Mouse (Mus musculus) forebrain, postnatal 0 days (tissue): ENCODE data around the gene Arpc1b. TPM values are rescaled to one million over a fixed set of nuclear protein-coding genes. Genes with fewer than 3 reads are reported as not detected.
A peak's percentile ranks its signal among the peaks of the same experiment; 100 is the strongest.

Source experiments
- ATAC-seq: fragments of 200-750 bp; cut with Nextera tagmentation; 2 replicates; pipeline ENCODE4 v1.8.0; 2017; ENCODE audit warnings: mild to moderate bottlenecking, moderate library complexity
- DNase-seq: peaks from one replicate; pipeline ENCODE4 v3.0.0-alpha.2; 2015
- H3K27ac ChIP-seq: fragments of 300-500 bp; sonication (generic); 2 replicates; pipeline ENCODE4 v1.5.1; 2014; ENCODE audit warnings: low read depth, mild to moderate bottlenecking, antibody characterized with exemption, low read length, moderate library complexity, mixed read lengths
- H3K27me3 ChIP-seq: fragments of 300-500 bp; sonication (generic); 2 replicates; pipeline ENCODE4 v1.6.1; 2014; ENCODE audit warnings: mild to moderate bottlenecking, low read length, mixed read lengths; ENCODE audit not compliant: insufficient read depth
- H3K36me3 ChIP-seq: fragments of 300-500 bp; sonication (generic); 2 replicates; pipeline ENCODE4 v1.6.1; 2014; ENCODE audit warnings: mild to moderate bottlenecking, moderate library complexity; ENCODE audit not compliant: insufficient read depth
- H3K4me1 ChIP-seq: fragments of 300-500 bp; sonication (generic); 2 replicates; pipeline ENCODE4 v1.6.1; 2014; ENCODE audit warnings: antibody characterized with exemption; ENCODE audit not compliant: insufficient read depth
- H3K4me2 ChIP-seq: fragments of 300-500 bp; sonication (generic); 2 replicates; pipeline ENCODE4 v1.6.1; 2014; ENCODE audit warnings: low read depth, mild to moderate bottlenecking, moderate library complexity
- H3K4me3 ChIP-seq: fragments of 300-500 bp; sonication (generic); 2 replicates; pipeline ENCODE4 v1.5.1; 2014; ENCODE audit warnings: low read depth, low read length, mixed read lengths
- H3K9ac ChIP-seq: fragments of 300-500 bp; sonication (generic); 2 replicates; pipeline ENCODE4 v1.6.1; 2014; ENCODE audit warnings: mild to moderate bottlenecking
- H3K9me3 ChIP-seq: fragments of 300-500 bp; sonication (generic); 2 replicates; pipeline ENCODE4 v1.6.1; 2016; ENCODE audit warnings: low read length
- CTCF ChIP-seq: sonication (generic); IDR thresholded peaks from 2 replicates; pipeline ENCODE4 v1.5.1; 2016; ENCODE audit warnings: antibody characterized with exemption, control low read depth, low read depth
- WGBS: fragments of 180-500 bp; shearing (Covaris S2); extraction: QIAGEN DNeasy Blood & Tissue Kit; methylation state at CpG from one replicate; pipeline ENCODE4 v1.1.7; 2014; 5-methylcytosine and 5-hydroxymethylcytosine counted together
- polyA plus RNA-seq: library from polyadenylated mRNA; unstranded; fragments of >200 nt; fragmentation: Nextera tagmentation; extraction: Ambion mirVana; gene quantifications from 2 replicates; pipeline ENCODE4 v1.2.1, GENCODE M21; 2015
- total RNA-seq: library from RNA; depleted of rRNA; stranded (reverse); fragments of >200 nt; gene quantifications from 2 replicates; pipeline ENCODE4 v1.2.3, GENCODE M21; 2014

The Arpc1b gene
- total and polyA plus RNA-seq, 2 experiments from 2014 or later: 34.2 to 59.9 TPM

DNA sequence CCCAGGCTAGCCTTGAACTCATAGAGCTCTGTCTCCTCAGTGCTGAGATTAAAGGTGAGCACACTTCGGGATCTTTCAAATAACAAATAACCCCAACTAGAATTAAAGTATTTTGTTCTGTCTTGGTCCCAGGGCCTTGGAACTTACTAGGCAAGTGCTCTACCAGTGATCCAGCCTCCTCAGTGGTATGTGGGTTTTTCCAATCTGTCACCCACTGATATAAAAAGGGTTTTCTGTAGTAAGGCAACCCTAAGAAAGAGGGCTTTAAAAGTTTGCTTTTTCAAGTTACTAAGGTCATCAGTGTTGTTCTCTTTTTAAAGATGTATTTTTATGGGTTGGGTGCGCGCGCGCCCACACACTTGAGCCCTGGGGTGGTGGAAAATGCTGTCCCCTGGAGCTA is 1.7 kb downstream of the Arpc1b start:
- ATAC-seq: no peak
- DNase-seq: no peak
- no peak overlapping the region for H3K9ac ChIP-seq
- peaks cover 7% of the 10 kb centered on the region; the same call in 1 of the 2 replicates for H3K27me3 ChIP-seq
- no peaks in the 10 kb centered on the region for H3K36me3 ChIP-seq
- no peak overlapping the region for H3K4me2 ChIP-seq
- 95% methylated on average over 5 of the region's 5 CpGs for WGBS
- H3K9me3 ChIP-seq: no peaks in the 10 kb centered on the region
- H3K4me1 ChIP-seq: no peaks in the 10 kb centered on the region
- no peak overlapping the region for H3K4me3 ChIP-seq
- TF ChIP-seq CTCF: no peak
- no peak overlapping the region for H3K27ac ChIP-seq

DNA sequence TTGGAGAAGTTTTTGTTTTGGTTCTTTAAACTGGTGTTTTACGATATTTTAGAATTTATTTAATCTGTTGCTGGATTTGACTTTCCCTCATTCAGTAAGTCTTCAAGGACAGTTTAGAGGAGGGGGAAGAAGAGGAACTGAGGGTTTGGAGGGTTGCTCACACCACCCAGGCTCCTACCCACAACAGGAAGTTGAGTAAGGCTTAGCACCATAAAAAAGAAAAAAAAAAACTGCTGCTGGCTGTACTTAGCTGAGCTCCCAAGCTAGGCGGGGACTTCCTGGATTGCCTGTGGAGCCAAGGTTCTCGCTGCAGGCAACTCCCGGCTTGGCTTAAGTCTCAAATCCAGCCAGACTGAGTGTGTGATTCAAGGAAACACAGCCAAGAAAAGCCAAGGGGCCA is 2.3 kb downstream of the Arpc1b start:
- no peaks in the 10 kb centered on the region for H3K4me1 ChIP-seq
- TF ChIP-seq CTCF: no peak
- H3K27ac ChIP-seq: no peak overlapping the region
- no peak overlapping the region for H3K4me2 ChIP-seq
- DNase-seq (no peak), ATAC-seq (no peak)
- no peak overlapping the region for H3K4me3 ChIP-seq
- WGBS: 62% methylated on average over 4 of the region's 4 CpGs
- no peaks in the 10 kb centered on the region for H3K9me3 ChIP-seq
- no peak overlapping the region for H3K9ac ChIP-seq
- H3K36me3 ChIP-seq: no peaks in the 10 kb centered on the region
- peaks cover 7% of the 10 kb centered on the region; the same call in 1 of the 2 replicates for H3K27me3 ChIP-seq

DNA sequence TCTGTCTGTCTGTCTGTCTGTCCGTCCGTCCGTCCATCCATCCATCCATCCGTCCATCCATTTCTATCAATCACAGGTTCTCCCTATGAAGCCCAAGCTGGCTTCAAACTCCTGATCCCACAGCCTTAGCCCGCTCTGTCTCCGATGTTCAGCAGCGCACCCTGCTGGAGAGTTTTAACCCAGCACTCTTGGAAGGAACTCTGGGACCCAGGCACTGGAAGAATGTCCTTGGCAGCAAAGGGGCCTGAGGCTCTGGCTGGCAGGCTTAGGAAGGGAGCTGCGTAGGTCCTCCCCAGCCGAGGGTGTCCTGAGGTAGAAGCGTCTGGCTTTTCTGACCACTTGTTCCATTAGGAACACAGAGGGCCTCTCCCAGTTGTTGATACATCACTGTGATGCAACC is 2.9 kb downstream of the Arpc1b start:
- Histone ChIP-seq H3K27me3 (peaks cover 7% of the 10 kb centered on the region; the same call in 1 of the 2 replicates), H3K9me3 (no peaks in the 10 kb centered on the region), H3K4me2 (no peak overlapping the region), H3K27ac (no peak overlapping the region), H3K36me3 (no peaks in the 10 kb centered on the region), H3K4me3 (no peak overlapping the region), H3K9ac (no peak overlapping the region), H3K4me1 (no peaks in the 10 kb centered on the region)
- peak; percentile 64 for TF ChIP-seq CTCF
- DNase-seq: peak; percentile 44
- no peak for ATAC-seq
- 34% methylated on average over 10 of the region's 10 CpGs for WGBS

DNA sequence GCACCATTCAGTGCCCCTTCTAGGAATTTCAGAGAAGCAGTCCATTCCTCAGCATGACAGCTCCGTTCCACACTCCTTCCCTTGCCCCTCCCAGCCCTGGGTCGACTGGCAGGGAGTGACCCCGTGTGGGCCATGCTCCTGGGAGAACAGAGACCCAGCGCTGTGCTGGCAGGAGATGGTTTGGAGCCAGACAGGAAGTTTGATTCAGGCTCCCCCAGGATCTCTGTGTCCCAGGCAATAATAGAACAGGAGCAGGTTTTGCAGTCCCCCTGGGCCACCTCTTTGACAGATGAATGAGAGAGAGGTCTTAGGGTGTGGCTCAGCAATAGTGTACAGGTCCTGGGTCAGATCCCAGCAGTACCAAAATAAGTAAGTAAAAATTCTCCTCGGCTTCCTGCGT is 4.0 kb downstream of the Arpc1b start:
- no peak for TF ChIP-seq CTCF

DNA sequence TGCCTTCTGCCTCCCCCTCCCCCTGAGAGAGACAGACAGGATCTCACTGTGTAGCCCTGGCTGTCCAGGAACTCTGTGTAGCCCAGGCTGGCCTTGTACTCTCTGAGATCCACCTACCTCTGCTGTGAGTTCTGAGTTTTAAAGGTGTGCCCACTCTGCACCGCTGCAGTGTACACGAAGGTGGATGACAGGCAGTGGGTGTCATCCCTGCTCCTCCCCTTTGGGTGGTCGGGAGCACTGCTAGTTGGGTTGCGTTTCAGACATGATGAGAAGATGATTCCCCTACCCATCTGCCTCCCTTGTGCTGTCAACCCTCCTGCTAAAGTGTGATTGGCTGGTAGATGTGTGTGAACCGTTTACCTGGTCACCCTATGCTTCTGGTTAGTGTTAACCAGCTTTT is 4.4 kb downstream of the Arpc1b start:
- Histone ChIP-seq H3K4me1 (no peaks in the 10 kb centered on the region), H3K27ac (no peak overlapping the region), H3K4me3 (no peak overlapping the region), H3K9me3 (no peaks in the 10 kb centered on the region), H3K4me2 (no peak overlapping the region), H3K27me3 (peaks cover 7% of the 10 kb centered on the region; the same call in 1 of the 2 replicates), H3K9ac (no peak overlapping the region), H3K36me3 (no peaks in the 10 kb centered on the region)
- no peak for DNase-seq
- no peak for ATAC-seq
- no peak for TF ChIP-seq CTCF
- 86% methylated on average over 5 of the region's 5 CpGs for WGBS

More for the DNA sequence above, 4.0 kb downstream of the Arpc1b start:
- H3K9ac ChIP-seq: no peak overlapping the region
- H3K4me3 ChIP-seq: no peak overlapping the region
- H3K4me2 ChIP-seq: no peak overlapping the region
- DNase-seq: no peak
- WGBS: 68% methylated on average over 6 of the region's 6 CpGs
- no peaks in the 10 kb centered on the region for H3K36me3 ChIP-seq
- H3K27ac ChIP-seq: no peak overlapping the region
- H3K9me3 ChIP-seq: no peaks in the 10 kb centered on the region
- ATAC-seq: no peak
- peaks cover 7% of the 10 kb centered on the region; the same call in 1 of the 2 replicates for H3K27me3 ChIP-seq
- H3K4me1 ChIP-seq: no peaks in the 10 kb centered on the region

DNA sequence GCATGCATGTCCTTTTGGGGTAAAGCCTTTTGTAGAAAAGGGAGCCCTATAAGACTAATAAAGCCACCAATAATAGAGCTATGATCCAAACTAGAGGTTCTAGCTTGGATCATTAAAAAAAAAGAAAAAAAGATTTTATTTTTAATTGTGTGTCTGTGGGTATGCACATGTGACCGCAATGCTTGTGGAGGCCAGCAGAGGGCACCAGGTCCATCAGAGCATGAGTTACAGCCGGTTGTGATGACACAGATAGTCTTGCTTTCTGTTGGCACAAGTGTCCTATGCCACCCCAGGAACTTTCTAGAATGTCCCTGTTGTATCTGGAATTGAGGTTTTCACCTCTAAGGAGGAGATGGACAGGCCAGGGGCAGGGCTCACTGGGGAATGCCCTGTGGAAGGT is 5.4 kb downstream of the Arpc1b start:
- H3K36me3 ChIP-seq: peaks cover 8% of the 10 kb centered on the region; the same call in 1 of the 2 replicates
- peaks cover 7% of the 10 kb centered on the region; the same call in 1 of the 2 replicates for H3K27me3 ChIP-seq
- WGBS: 86% methylated on average over 2 of the region's 2 CpGs
- no peak overlapping the region for H3K4me3 ChIP-seq
- no peak; the same call in 1 of the 2 replicates for TF ChIP-seq CTCF
- H3K9me3 ChIP-seq: no peaks in the 10 kb centered on the region
- H3K27ac ChIP-seq: no peak overlapping the region
- H3K4me2 ChIP-seq: no peak overlapping the region
- H3K4me1 ChIP-seq: no peaks in the 10 kb centered on the region
- DNase-seq (no peak), ATAC-seq (no peak)
- no peak overlapping the region for H3K9ac ChIP-seq

DNA sequence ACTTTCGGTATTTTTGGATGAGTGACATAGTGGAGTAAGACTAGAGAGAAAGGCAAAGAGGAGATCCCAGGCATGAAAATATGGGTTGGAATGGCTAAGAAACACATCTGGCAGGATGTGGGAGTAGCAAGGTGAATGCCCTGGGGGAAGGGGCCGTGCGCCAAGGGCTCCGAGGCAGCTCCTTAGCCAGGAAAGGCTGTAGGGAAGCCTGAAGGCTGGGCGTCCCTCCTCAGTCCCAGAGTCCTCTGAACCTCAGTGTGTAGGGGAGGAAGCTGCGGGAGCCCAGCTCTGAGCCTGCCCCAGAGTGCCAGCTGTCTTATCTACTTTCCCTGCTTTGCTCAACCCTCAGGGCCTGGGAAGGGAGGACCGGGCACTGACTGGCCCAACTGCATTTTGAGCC is 6.9 kb downstream of the Arpc1b start:
- Histone ChIP-seq H3K4me1 (no peaks in the 10 kb centered on the region), H3K4me2 (no peak overlapping the region), H3K36me3 (peaks cover 18% of the 10 kb centered on the region), H3K9me3 (no peaks in the 10 kb centered on the region), H3K27me3 (no peaks in the 10 kb centered on the region), H3K9ac (no peak overlapping the region), H3K4me3 (no peak overlapping the region), H3K27ac (no peak overlapping the region)
- WGBS: 74% methylated on average over 7 of the region's 7 CpGs
- DNase-seq (no peak), ATAC-seq (no peak)
- TF ChIP-seq CTCF: no peak
